Mouse (Mus musculus) embryonic facial prominence, embryonic 14.5 days (tissue): ENCODE measurements at regions not wholly inside any gene's neighbourhood (a gene's known extent, or its start where the extent isn't known, plus 50 kb on each side); places are given as distances from the start of the nearest gene placed in this dataset.

ENCODE experiments used
- ATAC-seq: fragments of 200-750 bp; cut with Nextera tagmentation; 2 replicates; pipeline ENCODE4 v1.8.0; 2017; ENCODE audit warnings: low read depth, moderate number of reproducible peaks, moderate TSS enrichment
- DNase-seq: peaks from one replicate; pipeline ENCODE4 v3.0.0-alpha.2; 2015; ENCODE audit warnings: low spot score
- H3K27ac ChIP-seq: fragments of 300-500 bp; sonication (generic); replicated peaks from 2 replicates; pipeline ENCODE4 v1.5.1; 2014; ENCODE audit warnings: low read depth, mild to moderate bottlenecking, low read length, moderate library complexity
- H3K27me3 ChIP-seq: fragments of 300-500 bp; sonication (generic); replicated peaks from 2 replicates; pipeline ENCODE4 v1.6.1; 2014; ENCODE audit warnings: low read length; ENCODE audit not compliant: control insufficient read depth, insufficient read depth
- H3K36me3 ChIP-seq: fragments of 300-500 bp; sonication (generic); 2 replicates; pipeline ENCODE4 v1.6.1; 2014; ENCODE audit warnings: low read length, mixed read lengths; ENCODE audit not compliant: control insufficient read depth, insufficient read depth
- H3K4me1 ChIP-seq: fragments of 300-500 bp; sonication (generic); 2 replicates; pipeline ENCODE4 v1.6.1; 2014; ENCODE audit warnings: antibody characterized with exemption, low read length; ENCODE audit not compliant: control insufficient read depth, insufficient read depth
- H3K4me2 ChIP-seq: fragments of 300-500 bp; sonication (generic); 2 replicates; pipeline ENCODE4 v1.6.1; 2014; ENCODE audit warnings: low read depth, mild to moderate bottlenecking, low read length, moderate library complexity, mixed read lengths
- H3K4me3 ChIP-seq: fragments of 300-500 bp; sonication (generic); 2 replicates; pipeline ENCODE4 v1.5.1; 2014; ENCODE audit warnings: low read depth, mild to moderate bottlenecking, low read length
- H3K9ac ChIP-seq: fragments of 300-500 bp; sonication (generic); 2 replicates; pipeline ENCODE4 v1.6.1; 2014; ENCODE audit warnings: low read depth, mild to moderate bottlenecking, low read length, moderate library complexity, mixed read lengths
- H3K9me3 ChIP-seq: fragments of 300-500 bp; sonication (generic); 2 replicates; pipeline ENCODE4 v1.6.1; 2016; ENCODE audit warnings: low read length; ENCODE audit not compliant: control insufficient read depth
- WGBS: fragments of 180-500 bp; shearing (Covaris S2); extraction: QIAGEN DNeasy Blood & Tissue Kit; methylation state at CpG from one replicate; pipeline ENCODE4 v1.1.7; 2014; 5-methylcytosine and 5-hydroxymethylcytosine counted together

GRCm38 (mm10) chr1:155504581-155505328 lies 53.2 kb upstream of the Acbd6 start:
- ATAC-seq (0 out of 2 replicates have a peak, but pooled peaks have one; percentile 63), DNase-seq (peak; percentile 59)
- Histone ChIP-seq H3K36me3 (no peaks in the 10 kb centered on the region), H3K4me2 (no peak overlapping the region), H3K4me3 (no peak overlapping the region), H3K4me1 (0 out of 2 replicates have a peak, but pooled peaks cover 16% of the 10 kb centered on the region), H3K9ac (no peak overlapping the region), H3K27ac (peak overlapping the region; percentile 28; the same call in 1 of the 2 replicates), H3K9me3 (no peaks in the 10 kb centered on the region), H3K27me3 (no peaks in the 10 kb centered on the region)
- WGBS, result 47% methylated on average over 12 of the region's 12 CpGs

- no peaks in the 10 kb centered on the region for H3K9me3 ChIP-seq
- H3K4me3 ChIP-seq, result no peak overlapping the region
- H3K4me1 ChIP-seq, result 0 out of 2 replicates have a peak, but pooled peaks cover 16% of the 10 kb centered on the region
- peak overlapping the region; percentile 28; the same call in 1 of the 2 replicates for H3K27ac ChIP-seq
- WGBS, result 53% methylated on average over 6 of the region's 6 CpGs
- no peak overlapping the region for H3K4me2 ChIP-seq
- no peaks in the 10 kb centered on the region for H3K36me3 ChIP-seq
- no peaks in the 10 kb centered on the region for H3K27me3 ChIP-seq
- no peak for DNase-seq
- H3K9ac ChIP-seq, result no peak overlapping the region
- peak; percentile 47; the same call in 1 of the 2 replicates for ATAC-seq
These were observed 52.4 kb upstream of the Acbd6 start for GRCm38 (mm10) chr1:155505361-155506077.
